Mouse (Mus musculus) heart, embryonic 14.5 days (tissue): ENCODE results near the gene Vtn. TPM values are rescaled to one million over a fixed set of nuclear protein-coding genes. Genes with fewer than 3 reads are reported as not detected.

ENCODE experiments used
- ATAC-seq: fragments of 200-750 bp; cut with Nextera tagmentation; 2 replicates; pipeline ENCODE4 v1.8.0; 2017; ENCODE audit warnings: low read depth, moderate TSS enrichment; ENCODE audit not compliant: insufficient number of reproducible peaks, insufficient read depth, low FRiP score
- H3K27ac ChIP-seq, 2 experiments: fragments of 200-500 bp in 1 of 2; fragments of 300-500 bp in 1 of 2; sonication (generic) in 1 of 2; replicated peaks in 1 of 2; 2 replicates each; pipeline ENCODE4 v1.5.1; 2012 to 2014; ENCODE audit warnings: low read depth in 2 of 2, low read length in 2 of 2, control low read depth in 1 of 2, mild to moderate bottlenecking in 1 of 2, mixed read lengths in 1 of 2; ENCODE audit not compliant: control insufficient read depth in 1 of 2, insufficient read depth in 1 of 2
- H3K27me3 ChIP-seq: fragments of 300-500 bp; sonication (generic); 2 replicates; pipeline ENCODE4 v1.6.1; 2014; ENCODE audit warnings: mild to moderate bottlenecking, low read length, control low read depth; ENCODE audit not compliant: control insufficient read depth, insufficient read depth
- H3K36me3 ChIP-seq: fragments of 300-500 bp; sonication (generic); 2 replicates; pipeline ENCODE4 v1.6.1; 2014; ENCODE audit warnings: mild to moderate bottlenecking, control low read depth, low read length, mixed read lengths; ENCODE audit not compliant: control insufficient read depth, insufficient read depth
- H3K4me1 ChIP-seq, 2 experiments: fragments of 200-500 bp in 1 of 2; fragments of 300-500 bp in 1 of 2; sonication (generic) in 1 of 2; 2 replicates each; pipeline ENCODE4 v1.6.1; 2012 to 2014; ENCODE audit warnings: low read length in 2 of 2, control low read depth in 1 of 2, mixed read lengths in 1 of 2; ENCODE audit not compliant: control insufficient read depth in 2 of 2, insufficient read depth in 2 of 2
- H3K4me2 ChIP-seq: fragments of 300-500 bp; sonication (generic); 2 replicates; pipeline ENCODE4 v1.6.1; 2014; ENCODE audit warnings: mild to moderate bottlenecking, low read length
- H3K4me3 ChIP-seq, 2 experiments: fragments of 200-500 bp in 1 of 2; fragments of 300-500 bp in 1 of 2; sonication (generic) in 1 of 2; 2 replicates each; pipeline ENCODE4 v1.5.1; 2012 to 2014; ENCODE audit warnings: low read length in 2 of 2, mild to moderate bottlenecking in 2 of 2, control low read depth in 1 of 2, low read depth in 1 of 2, moderate library complexity in 1 of 2; ENCODE audit not compliant: control insufficient read depth in 1 of 2, insufficient read depth in 1 of 2
- H3K9ac ChIP-seq: fragments of 300-500 bp; sonication (generic); 2 replicates; pipeline ENCODE4 v1.6.1; 2014; ENCODE audit warnings: mild to moderate bottlenecking, low read length
- H3K9me3 ChIP-seq: fragments of 300-500 bp; sonication (generic); 2 replicates; pipeline ENCODE4 v1.6.1; 2016; ENCODE audit warnings: low read length, control low read depth; ENCODE audit not compliant: control insufficient read depth
- WGBS: fragments of 180-500 bp; shearing (Covaris S2); extraction: QIAGEN DNeasy Blood & Tissue Kit; methylation state at CpG from one replicate; pipeline ENCODE4 v1.1.7; 2014; 5-methylcytosine and 5-hydroxymethylcytosine counted together
- polyA plus RNA-seq: library from polyadenylated mRNA; unstranded; fragments of >200 nt; fragmentation: Nextera tagmentation; extraction: Ambion mirVana; gene quantifications from 2 replicates; pipeline ENCODE4 v1.2.1, GENCODE M21; 2014

Vtn gene
- polyA plus RNA-seq, 1 experiment from 2014 or later: 0.34 TPM

DNA sequence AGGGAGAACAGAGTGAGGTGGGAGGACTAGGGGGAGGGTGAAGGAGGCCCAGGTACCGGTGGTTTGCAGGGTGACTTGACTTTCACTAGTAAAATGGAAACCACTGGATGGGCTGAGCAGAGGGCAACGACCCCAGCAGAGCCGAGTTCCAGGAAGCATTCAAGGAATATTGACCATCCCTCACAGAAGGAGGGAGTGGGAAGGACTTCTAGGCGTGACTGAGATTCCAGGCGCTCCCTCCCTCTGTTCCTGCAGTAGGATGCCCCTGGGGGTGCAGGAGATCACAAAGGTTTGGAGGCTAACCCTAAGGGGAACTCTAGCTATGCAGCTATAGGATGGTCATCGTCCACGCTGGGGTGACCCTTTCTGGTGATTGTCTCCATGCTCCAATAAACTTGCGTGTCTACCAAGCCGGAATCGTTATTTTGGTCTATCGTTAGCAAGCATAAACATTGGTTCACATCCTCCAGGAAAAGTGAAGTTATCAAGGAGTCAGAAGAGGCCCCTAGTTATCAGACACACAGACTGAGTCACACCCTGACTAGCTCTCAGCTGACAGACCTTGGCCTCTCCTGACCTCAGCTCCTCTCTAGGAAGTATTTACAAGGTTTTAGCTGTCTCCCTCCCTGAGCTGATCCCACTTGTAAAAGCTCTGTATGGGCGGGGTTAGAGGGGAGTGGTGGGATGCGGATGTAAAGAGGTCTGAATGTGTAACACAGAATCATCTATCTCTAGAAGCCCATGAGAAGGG, 35.4 kb upstream of the Vtn start:
- H3K27me3 ChIP-seq: no peaks in the 10 kb centered on the region
- no peak for ATAC-seq
- H3K36me3 ChIP-seq: no peaks in the 10 kb centered on the region
- H3K4me1 ChIP-seq: peaks cover 15 to 16% of the 10 kb centered on the region in 2 experiments
- no peak overlapping the region for H3K4me3 ChIP-seq
- H3K9me3 ChIP-seq: peaks cover 5% of the 10 kb centered on the region; the same call in 1 of the 2 replicates
- 44% methylated on average over 13 of the region's 13 CpGs for WGBS
- no peak overlapping the region for H3K27ac ChIP-seq
- H3K9ac ChIP-seq: no peak overlapping the region
- no peak overlapping the region for H3K4me2 ChIP-seq

DNA sequence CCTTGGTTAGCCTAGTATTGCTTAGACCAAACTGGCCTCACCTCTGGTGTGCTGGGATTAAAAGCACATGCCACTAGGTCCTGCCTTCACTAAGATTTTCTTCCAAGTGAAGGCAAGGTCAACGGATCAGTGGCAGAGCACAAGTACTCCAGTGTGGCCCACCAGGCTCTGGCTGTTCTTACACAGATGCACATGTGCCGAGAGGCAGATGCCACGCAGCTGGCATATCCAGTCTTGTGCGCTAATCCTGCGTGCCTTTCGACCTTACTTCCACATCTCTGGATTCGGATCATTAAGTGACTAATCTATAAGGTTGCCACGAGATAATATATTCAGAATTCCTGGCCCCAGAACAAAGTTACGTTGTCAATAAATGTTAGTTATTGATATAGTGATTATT, 33.8 kb upstream of the Vtn start:
- Histone ChIP-seq H3K4me3 (peak overlapping the region; percentile 89 to 91), H3K27me3 (no peaks in the 10 kb centered on the region), H3K4me1 (peaks cover 15 to 16% of the 10 kb centered on the region in 2 experiments), H3K9ac (peak overlapping the region; percentile 6; the same call in 1 of the 2 replicates), H3K27ac (no peak overlapping the region), H3K36me3 (no peaks in the 10 kb centered on the region), H3K9me3 (peaks cover 5% of the 10 kb centered on the region; the same call in 1 of the 2 replicates), H3K4me2 (peak overlapping the region; percentile 96)
- 42% methylated on average over 9 of the region's 9 CpGs for WGBS
- ATAC-seq: no peak

DNA sequence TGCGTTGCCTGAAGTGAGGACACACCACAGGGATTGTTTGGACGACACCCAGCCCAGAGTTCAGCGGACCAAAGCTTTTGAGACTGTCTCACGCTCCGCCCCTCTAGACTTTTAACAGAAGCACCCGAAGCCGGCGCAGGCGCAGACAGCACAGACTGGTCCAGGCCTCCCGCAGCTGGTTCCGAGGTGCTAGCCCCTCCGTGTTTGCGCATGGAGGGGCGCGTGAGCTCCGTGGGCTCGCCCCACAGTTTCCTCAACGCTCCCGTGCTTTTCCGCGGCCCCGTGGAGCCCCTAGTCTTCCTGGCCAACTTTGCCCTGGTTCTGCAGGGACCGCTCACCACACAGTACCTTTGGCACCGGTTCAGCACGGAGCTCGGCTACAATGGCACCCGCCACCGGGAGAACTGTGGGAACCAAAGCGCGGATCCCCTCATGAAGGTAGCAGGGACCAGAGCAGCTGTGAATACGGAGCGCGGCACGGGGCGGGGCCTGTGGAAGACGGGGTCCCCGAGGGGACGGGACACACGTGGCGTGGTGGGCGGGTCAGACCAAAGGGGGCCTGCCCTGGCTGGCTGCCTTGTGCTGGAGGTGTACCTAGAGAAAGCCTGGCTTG, 33.2 kb upstream of the Vtn start, which contains the start of gene Slc46a1:
Slc46a1 (plus strand) TSS at position 130 of the 613 bp plus-strand sequence.
- Histone ChIP-seq H3K27me3 (no peaks in the 10 kb centered on the region), H3K9me3 (peaks cover 5% of the 10 kb centered on the region; the same call in 1 of the 2 replicates), H3K4me2 (peak within 1 kb of the TSS; percentile 96), H3K36me3 (no peaks in the 10 kb centered on the region), H3K4me3 (peak within 1 kb of the TSS; percentile 89 to 91), H3K27ac (peak within 1 kb of the TSS; percentile 88 to 90), H3K9ac (peak within 1 kb of the TSS; percentile 91), H3K4me1 (peaks cover 15 to 16% of the 10 kb centered on the region in 2 experiments)
- ATAC-seq: peak; percentile 89
- WGBS: under 1% methylated on average over 41 of the region's 41 CpGs

DNA sequence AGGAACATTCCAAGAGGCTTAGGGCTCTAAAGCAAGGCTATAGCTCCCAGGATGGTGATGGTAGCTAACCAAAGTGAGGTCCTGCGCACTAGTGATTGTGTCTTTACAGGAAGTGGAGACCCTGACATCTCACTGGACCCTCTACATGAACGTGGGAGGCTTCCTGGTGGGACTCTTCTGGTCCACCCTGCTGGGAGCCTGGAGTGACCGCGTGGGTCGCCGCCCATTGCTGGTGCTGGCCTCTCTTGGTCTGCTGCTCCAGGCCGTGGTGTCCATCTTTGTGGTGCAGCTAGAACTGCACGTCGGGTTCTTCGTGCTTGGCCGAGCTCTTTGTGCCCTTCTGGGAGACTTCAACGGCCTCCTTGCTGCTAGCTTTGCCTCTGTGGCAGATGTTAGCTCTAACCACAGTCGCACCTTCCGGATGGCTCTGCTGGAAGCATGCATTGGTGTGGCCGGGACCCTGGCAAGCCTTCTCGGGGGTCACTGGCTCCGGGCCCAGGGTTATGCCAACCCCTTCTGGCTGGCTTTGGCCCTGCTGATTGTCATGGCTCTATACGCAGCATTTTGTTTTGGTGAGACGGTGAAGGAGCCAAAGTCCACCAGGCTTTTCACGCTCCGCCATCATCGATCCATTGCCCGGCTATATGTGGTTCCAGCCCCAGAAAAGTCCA, 32.5 kb upstream of the Vtn start:
- Histone ChIP-seq H3K4me2 (peak overlapping the region; percentile 96), H3K9ac (peak overlapping the region; percentile 91), H3K36me3 (no peaks in the 10 kb centered on the region), H3K4me3 (peak overlapping the region; percentile 89 to 91), H3K27me3 (no peaks in the 10 kb centered on the region), H3K27ac (peak overlapping the region; percentile 40 to 90; a peak in 3 of 4 replicates), H3K4me1 (peaks cover 15 to 16% of the 10 kb centered on the region in 2 experiments), H3K9me3 (peaks cover 5% of the 10 kb centered on the region; the same call in 1 of the 2 replicates)
- WGBS: 72% methylated on average over 23 of the region's 23 CpGs
- no peak for ATAC-seq

DNA sequence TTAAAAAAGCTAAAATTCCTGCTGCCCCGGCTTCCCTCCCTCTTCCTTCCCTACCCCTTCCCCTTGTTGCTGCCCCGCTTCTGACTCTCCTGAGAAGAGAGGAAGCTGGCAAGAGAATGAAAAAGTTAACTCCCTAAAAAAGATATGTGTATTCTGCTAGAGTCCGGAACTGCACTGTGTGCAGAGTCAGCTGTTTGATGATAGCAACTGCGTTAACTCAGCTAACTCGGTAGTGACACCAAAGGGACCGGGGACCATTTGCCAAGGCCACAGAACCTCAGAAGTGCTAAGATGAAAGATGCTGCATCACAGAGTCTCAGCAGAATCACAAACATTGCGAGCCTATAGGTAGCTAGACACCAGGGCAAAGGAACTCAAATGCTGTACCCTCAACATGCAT, 31.4 kb upstream of the Vtn start:
- Histone ChIP-seq H3K27me3 (no peaks in the 10 kb centered on the region), H3K36me3 (no peaks in the 10 kb centered on the region), H3K9ac (no peak overlapping the region), H3K9me3 (no peaks in the 10 kb centered on the region), H3K4me2 (no peak overlapping the region), H3K27ac (no peak overlapping the region), H3K4me3 (no peak overlapping the region), H3K4me1 (peaks cover 15 to 16% of the 10 kb centered on the region in 2 experiments)
- WGBS: 48% methylated on average over 7 of the region's 7 CpGs
- no peak for ATAC-seq

DNA sequence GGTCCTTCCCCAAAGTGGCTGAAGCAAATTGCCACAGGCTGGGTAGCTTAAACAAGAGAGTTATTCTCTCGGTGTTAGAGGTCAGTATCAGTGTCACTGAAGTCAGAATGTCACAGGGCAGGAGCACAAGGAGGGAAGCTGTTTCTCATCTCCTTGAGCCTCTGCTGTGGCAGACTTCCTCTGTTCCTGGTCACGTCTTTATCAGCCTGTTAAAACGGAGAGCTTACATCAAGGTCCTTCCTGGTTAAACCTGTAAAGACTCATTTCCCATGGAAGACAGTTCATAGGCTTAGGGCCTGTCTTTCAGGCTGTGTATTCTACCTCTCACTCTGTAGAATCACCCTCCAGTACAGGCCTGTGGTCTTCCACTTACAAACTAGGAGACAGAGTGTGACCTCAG, 31.0 kb upstream of the Vtn start:
- Histone ChIP-seq H3K9me3 (no peaks in the 10 kb centered on the region), H3K36me3 (no peaks in the 10 kb centered on the region), H3K27ac (no peak overlapping the region), H3K27me3 (no peaks in the 10 kb centered on the region), H3K4me2 (no peak overlapping the region), H3K4me1 (peaks cover 15 to 16% of the 10 kb centered on the region in 2 experiments), H3K9ac (no peak overlapping the region), H3K4me3 (no peak overlapping the region)
- WGBS: 33% methylated on average over 3 of the region's 3 CpGs
- ATAC-seq: no peak

DNA sequence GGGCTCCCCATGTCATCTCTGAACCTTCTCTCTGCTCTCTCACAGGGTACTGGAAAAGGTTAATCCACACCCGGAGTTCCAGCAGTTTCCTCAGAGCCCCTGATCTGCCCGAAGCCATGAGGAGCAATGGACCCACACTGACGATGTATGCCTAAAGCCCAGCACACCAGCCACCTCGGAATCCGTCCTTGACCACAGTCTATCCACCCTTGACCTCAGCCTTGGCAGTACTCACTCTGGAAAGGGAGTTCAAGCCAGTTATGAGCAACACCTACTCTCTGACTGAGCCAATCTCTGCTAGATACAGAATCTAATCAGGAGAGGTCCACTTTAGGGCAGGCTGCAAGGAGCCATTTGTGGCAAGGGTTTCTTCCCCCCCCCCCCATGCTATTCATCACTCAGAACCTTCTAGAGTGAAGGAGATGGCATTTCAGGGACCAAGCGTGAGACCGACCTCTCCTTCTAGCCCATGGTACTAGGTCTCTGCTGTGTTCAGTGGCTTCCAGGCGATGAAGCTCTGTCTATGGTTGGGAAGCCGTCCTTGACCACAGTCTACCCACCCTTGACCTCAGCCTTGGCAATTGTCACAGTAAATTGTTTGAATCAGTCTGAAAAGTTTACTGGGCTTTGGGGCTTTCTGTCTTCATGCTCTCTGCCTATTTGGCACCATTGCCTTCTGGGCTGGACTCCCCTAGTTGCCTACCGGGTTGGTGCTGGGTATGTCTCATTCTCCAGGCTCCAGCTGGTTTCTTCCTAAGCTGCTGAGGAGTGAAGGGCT, 27.4 kb upstream of the Vtn start:
- no peak for ATAC-seq

More for the DNA sequence above, 27.4 kb upstream of the Vtn start:
- Histone ChIP-seq H3K4me3 (no peak overlapping the region), H3K27me3 (no peaks in the 10 kb centered on the region), H3K4me2 (no peak overlapping the region), H3K9me3 (no peaks in the 10 kb centered on the region), H3K36me3 (no peaks in the 10 kb centered on the region), H3K4me1 (peaks cover 5 to 6% of the 10 kb centered on the region in 2 experiments), H3K9ac (no peak overlapping the region), H3K27ac (no peak overlapping the region)
- whole genome bisulfite sequencing: 77% methylated on average over 10 of the region's 10 CpGs
